Mouse (Mus musculus): ENCODE results near the gene Shc3. TPM values are rescaled to one million over a fixed set of nuclear protein-coding genes. Genes with fewer than 3 reads are reported as not detected.

The Shc3 gene
- total RNA-seq (2015) = not detected in 2 replicates
- total RNA-seq (2017) = not detected in 2 replicates

DNA sequence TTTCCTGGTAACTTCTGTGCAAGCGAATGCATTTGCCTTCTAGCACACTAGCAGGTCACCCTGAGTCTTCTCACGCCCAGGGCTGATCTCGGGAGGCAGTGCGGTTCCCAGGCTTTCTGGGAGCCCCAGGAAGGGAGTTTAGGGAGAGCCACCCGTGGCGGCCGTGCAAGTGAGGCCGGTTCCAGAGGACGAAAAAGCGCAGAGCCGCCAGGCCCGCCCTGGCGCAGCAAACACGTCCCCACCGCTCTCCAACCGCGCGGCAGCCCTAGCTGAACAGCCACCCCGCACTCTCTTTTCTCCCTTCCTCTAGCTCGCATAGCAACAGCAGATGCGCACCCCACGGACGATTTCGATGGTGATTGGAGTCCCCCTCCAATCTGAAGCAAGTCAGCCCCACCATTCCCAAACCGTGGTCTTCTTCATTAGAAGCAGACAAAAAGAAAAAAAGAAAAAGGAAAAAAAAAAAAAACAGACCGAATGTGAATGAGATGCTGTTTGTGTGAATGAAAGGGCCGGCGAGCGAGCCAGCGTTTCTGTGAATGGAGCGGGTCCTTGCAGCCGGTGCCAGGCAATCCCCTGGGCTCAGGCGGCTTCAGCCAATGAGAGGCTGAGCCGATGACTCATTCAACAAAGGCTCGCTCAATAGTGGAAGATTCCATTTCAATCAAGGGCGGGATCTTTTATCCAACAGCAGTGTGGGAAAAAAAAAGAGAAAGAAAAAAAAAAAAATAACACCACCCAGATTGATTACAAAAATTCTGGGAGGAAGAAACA lies at the start of gene Shc3:
TSS of gene Shc3 (minus strand) at position 509 of the 774 bp plus-strand sequence.
- no peak for ATAC-seq (ENCODE audit: poor library complexity, severe bottlenecking)

DNA sequence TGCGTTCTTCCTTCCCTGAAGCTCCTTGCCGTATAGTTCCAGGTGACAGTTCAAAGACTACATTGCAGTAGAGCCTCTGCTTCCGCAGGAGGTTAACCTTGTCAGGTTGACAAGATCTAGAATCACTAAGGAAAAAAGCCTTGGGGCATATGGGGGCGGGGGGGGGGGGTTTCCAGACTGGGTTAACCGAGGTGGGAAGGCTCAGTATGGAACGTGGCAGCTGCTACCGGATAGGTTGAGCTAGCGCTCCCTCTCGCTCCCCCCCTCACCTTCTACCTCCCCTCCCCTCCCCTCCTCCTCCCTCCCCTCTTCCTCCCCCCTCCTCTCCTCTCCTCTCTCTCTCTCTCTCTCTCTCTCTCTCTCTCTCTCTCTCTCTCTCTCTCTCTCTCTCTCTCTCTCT lies 49.4 kb upstream of the Shc3 start:
- no peak for ATAC-seq (ENCODE audit: poor library complexity, severe bottlenecking)

GRCm38 (mm10) chr13:51617861-51618260 lies 48.6 kb upstream of the Shc3 start:
- ATAC-seq (ENCODE audit: poor library complexity, severe bottlenecking) = no peak

DNA sequence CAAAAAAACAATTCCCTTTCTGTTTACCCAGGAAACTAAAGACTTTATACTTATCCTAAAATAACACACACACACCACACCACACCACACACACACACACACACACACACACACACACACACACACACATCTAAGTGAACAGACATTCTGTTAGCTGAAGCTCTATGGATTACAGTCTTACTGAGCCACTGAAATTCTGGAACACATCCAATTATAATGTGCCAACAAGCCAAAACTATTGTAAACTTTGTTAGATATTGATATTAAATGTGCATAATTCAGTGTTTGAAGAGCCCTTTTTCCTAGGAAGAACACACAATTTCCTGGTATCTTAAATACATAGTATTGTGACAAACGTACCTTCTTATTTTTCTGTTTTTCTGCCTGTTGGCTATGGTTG lies 48.1 kb upstream of the Shc3 start:
- no peak for ATAC-seq (ENCODE audit: poor library complexity, severe bottlenecking)

- no peak for ATAC-seq (ENCODE audit: poor library complexity, severe bottlenecking)
These were observed 47.3 kb upstream of the Shc3 start for GRCm38 (mm10) chr13:51616417-51617044.

- no peak for ATAC-seq (ENCODE audit: poor library complexity, severe bottlenecking)
These were observed 46.6 kb upstream of the Shc3 start for GRCm38 (mm10) chr13:51615815-51616214.

GRCm38 (mm10) chr13:51611500-51611899 lies 42.3 kb upstream of the Shc3 start:
- no peak for ATAC-seq (ENCODE audit: poor library complexity, severe bottlenecking)

DNA sequence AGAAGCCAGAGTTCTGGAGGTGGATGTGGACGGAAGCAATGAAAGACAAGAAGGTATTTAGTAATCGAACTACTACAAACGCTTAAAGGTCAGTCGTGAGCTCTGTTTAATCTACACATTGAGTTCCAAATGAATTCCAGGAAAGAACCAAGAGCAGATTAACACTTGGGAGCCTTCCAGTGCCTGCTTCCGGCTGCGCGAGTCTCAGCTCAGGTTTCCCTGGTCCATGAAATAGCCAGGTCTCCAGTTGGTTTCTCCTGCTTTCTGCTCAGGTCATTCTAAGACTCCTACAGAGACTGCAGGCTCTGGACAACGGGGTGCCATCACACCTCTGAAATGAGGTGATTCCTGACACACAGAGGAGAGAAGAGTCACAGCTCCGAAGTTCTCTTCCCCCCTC lies 41.8 kb upstream of the Shc3 start:
- no peak for ATAC-seq (ENCODE audit: poor library complexity, severe bottlenecking)

- ATAC-seq (ENCODE audit: poor library complexity, severe bottlenecking) = no peak
These were observed 40.0 kb upstream of the Shc3 start for GRCm38 (mm10) chr13:51609231-51609630.

- ATAC-seq (ENCODE audit: poor library complexity, severe bottlenecking) = no peak
These were observed 34.6 kb upstream of the Shc3 start for GRCm38 (mm10) chr13:51603894-51604244.

DNA sequence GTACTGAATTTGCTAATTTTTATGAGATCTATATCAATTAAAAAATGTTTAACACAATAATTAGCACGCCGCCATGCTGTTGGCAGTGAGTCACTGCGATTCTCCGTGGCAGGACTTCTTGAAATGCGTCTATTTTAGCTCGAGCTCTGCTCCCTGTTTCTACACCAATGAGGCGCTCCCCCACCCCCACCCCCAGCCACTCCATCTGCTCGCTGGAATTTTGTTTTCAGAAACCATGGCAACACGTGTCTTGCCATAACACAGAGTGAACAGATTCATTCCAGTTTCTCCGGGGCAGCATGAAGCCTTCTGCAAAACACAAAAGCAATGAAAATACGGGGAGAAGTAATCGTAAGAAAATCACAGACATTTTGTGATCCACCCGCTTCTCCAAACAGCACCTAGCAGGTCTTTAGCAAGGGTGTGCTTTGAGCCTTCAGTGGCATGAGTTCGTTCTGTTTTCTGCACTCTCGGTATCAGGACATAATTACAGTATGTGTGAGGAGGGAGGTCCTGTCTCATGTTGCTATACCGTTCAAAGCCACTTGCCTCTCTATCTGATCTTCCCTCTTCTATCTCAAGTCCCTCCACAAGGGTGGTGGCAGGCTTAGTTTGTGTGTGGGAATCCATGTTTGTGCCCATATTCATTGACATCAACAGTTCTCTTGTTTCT lies 34.1 kb upstream of the Shc3 start:
- no peak for ATAC-seq (ENCODE audit: poor library complexity, severe bottlenecking)

GRCm38 (mm10) chr13:51602764-51603163 lies 33.5 kb upstream of the Shc3 start:
- ATAC-seq (ENCODE audit: poor library complexity, severe bottlenecking) = no peak

GRCm38 (mm10) chr13:51600169-51600568 lies 30.9 kb upstream of the Shc3 start:
- ATAC-seq (ENCODE audit: poor library complexity, severe bottlenecking) = peak; percentile 72

GRCm38 (mm10) chr13:51598063-51598462 lies 28.8 kb upstream of the Shc3 start:
- ATAC-seq (ENCODE audit: poor library complexity, severe bottlenecking) = peak; percentile 52

DNA sequence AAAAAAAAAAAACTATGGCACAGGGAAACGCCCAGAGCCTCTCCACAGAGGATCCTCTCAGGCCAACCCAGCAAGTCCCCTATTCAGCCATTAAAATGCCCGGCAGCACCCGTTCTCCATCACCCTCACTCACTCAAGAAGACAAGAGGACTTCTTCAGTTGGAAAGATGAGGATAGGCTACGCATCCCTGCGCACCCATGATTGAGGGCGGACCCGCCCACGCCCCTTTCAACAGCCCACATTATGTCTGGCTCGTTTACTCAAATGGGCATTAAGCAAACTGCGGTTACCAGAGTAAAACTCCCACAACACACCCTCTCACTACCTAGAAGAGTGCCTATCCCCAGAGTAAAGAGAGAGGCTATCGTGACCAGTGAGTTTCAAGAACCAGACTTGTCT lies 26.2 kb upstream of the Shc3 start:
- no peak for ATAC-seq (ENCODE audit: poor library complexity, severe bottlenecking)

- no peak for ATAC-seq (ENCODE audit: poor library complexity, severe bottlenecking)
These were observed 25.6 kb upstream of the Shc3 start for GRCm38 (mm10) chr13:51594656-51595311.

DNA sequence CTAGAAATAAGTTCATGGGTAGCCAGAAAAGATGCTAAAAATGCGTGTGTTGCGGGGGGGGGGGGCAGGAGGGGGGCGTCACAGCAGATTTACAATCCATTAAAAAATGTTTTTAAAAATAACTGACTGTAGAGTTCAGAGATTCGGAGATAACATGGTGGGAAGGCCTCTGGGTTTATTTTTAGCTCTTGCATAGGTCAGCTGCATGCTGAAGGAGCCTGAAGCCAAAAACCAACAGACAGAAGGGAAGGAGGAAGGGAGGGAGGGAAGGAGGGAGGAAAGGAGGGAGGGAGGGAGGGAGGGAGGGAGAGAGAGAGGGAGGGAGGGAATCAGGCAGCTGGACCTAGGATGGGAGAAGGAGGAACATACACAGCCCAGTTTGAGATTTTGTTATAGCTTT lies 18.8 kb upstream of the Shc3 start:
- no peak for ATAC-seq (ENCODE audit: poor library complexity, severe bottlenecking)

DNA sequence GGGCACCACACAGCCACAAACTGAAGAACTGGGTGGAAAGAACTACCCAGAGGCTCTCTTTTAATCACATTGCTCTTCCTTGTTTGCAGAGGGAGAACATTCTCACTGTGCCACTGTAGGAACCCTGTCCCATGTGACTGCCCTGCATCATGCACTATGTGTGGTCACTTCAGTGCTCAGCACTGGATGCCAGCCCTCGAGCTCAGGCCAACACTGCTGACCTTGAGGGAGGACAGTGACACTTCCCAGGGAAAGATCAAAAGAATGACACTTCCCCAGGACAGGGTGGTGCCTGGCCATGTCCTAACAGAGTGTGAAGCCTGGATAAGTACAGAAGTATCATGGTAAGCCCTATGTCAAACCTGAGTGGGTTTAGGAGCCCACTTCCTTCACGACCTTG lies 13.0 kb upstream of the Shc3 start:
- no peak for ATAC-seq (ENCODE audit: poor library complexity, severe bottlenecking)

DNA sequence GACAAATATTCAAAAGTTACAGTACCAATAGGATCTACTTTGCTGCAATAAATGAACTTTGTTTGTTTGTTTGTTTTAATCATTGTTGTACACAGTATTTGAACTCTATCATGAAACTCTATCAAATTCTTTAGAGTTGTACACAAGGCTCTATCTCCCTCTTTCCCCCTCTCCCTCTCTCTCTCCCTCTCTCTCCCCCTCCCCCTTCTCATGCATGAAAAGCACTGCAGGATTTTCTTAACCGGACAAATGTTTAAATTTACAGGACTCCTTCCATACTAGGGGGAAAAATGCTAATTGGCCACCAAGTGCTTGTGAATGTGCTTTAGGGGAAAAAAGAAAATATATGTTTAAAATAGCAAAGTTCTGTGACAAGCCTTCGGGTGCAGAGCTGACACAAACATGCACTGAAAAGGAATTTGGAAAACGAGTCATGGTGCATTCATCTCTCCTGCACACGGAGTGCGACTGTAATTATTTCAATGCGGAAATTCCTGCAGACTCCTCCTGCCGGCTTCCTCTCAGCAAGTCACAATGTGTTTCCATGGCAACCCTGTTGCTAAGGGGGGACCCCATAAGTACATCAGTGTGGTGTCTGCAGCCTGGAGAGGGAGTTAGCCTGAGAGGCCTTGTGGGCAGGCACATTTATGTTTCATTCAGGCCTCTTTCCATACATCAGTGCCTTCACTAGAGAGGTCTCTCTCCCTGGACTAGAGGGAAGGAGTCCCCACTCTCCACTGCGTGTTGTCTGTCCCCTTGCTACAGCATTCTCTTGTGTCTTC lies 11.2 kb upstream of the Shc3 start:
- no peak for ATAC-seq (ENCODE audit: poor library complexity, severe bottlenecking)

DNA sequence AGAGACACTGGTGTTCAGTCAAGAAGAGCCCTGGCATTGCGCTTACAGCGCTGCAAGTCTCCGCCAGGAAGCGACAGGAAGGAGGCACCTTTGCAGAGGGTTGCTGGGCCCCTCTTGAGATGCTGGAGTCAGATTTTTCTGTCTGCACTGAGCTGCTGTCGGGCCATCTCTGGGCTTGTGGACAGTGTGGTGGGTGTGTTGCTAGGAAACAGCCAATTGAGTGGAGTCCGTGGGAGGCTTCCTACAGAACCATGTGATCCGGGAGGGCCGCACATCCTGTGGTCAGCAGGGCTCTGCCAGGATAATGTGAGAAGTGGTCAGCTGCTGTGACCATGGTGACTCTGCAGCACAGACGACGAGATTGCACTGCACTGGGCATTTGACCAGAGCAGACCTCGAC lies 4.6 kb upstream of the Shc3 start:
- no peak for ATAC-seq (ENCODE audit: poor library complexity, severe bottlenecking)

DNA sequence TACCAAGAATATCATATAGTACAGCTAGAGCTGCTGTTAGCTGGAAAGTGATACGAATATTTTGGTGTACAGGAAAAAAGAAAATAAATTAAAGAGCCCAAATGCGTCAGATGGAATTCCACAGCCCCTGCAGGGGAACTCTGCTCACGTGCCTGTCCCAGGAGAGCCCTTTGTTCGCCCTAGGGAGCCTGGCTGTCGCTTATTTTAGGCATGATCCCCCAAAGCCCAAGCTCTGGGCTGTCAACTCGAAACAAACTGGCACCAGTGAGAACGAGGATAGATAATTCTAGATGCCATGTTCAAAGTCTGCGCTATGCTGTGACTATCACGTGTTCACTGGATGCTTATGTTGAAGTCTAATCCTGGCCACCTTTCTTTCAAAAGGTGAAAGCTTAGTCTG lies 892 bp upstream of the Shc3 start:
- no peak for ATAC-seq (ENCODE audit: poor library complexity, severe bottlenecking)
